Mouse (Mus musculus): ENCODE data around the gene Gm5269. TPM values are rescaled to one million over a fixed set of nuclear protein-coding genes. Genes with fewer than 3 reads are reported as not detected.

Gene Gm5269
- polyA plus RNA-seq (2015; fragmentation: Nextera tagmentation; extraction: Ambion mirVana): not detected in 2 replicates

DNA sequence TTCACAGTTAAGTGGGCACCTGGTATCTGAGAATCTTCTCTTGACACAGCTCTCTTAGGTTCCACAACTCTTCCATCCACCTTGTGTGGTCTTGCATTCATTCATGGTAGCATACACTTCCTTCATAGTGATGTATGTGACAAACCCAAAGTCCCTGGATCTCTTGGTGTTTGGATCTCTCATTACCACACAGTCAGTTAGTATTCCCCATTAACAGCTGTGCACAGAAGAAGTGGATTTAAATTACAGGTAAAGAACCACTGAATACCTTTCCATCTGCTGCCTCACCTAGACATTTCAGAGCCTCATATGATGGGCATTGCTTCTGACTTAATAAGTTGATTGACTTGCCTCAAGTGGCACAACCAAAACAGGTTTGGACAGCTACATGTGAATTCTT is at the start of gene Gm5269:
TSS of gene Gm5269 (minus strand) at position 101 of the 400 bp plus-strand sequence.
- Histone ChIP-seq H3K27me3 (no peaks in the 10 kb centered on the region), H3K9ac (no peak within 1 kb of the TSS), H3K9me3 (no peaks in the 10 kb centered on the region), H3K27ac (replicated peaks) (no peak within 1 kb of the TSS), H3K4me1 (replicated peaks) (no peaks in the 10 kb centered on the region), H3K36me3 (no peaks in the 10 kb centered on the region), H3K4me3 (no peak within 1 kb of the TSS), H3K4me2 (no peak within 1 kb of the TSS)
- ATAC-seq (ENCODE audit: low read depth): no peak

GRCm38 (mm10) chr1:45931127-45931526 is 41.1 kb upstream of the Gm5269 start:
- H3K4me2 ChIP-seq: no peak overlapping the region
- no peak overlapping the region for H3K27ac ChIP-seq (replicated peaks)
- H3K4me3 ChIP-seq: no peak overlapping the region
- H3K4me1 ChIP-seq (replicated peaks): peaks cover 3% of the 10 kb centered on the region; the same call in 1 of the 2 replicates
- no peak overlapping the region for H3K9ac ChIP-seq
- H3K9me3 ChIP-seq: no peaks in the 10 kb centered on the region
- no peak for ATAC-seq (ENCODE audit: low read depth)
- H3K36me3 ChIP-seq: no peaks in the 10 kb centered on the region
- H3K27me3 ChIP-seq: peaks cover 17% of the 10 kb centered on the region

- no peaks in the 10 kb centered on the region for H3K9me3 ChIP-seq
- H3K9ac ChIP-seq: no peak overlapping the region
- ATAC-seq (ENCODE audit: low read depth): no peak
- no peak overlapping the region for H3K27ac ChIP-seq (replicated peaks)
- H3K4me1 ChIP-seq (replicated peaks): peaks cover 6% of the 10 kb centered on the region; the same call in 1 of the 2 replicates
- no peak overlapping the region for H3K4me3 ChIP-seq
- WGBS: 58% methylated on average over 3 of the region's 3 CpGs
- no peak overlapping the region for H3K4me2 ChIP-seq
- peaks cover 28% of the 10 kb centered on the region for H3K27me3 ChIP-seq
- no peaks in the 10 kb centered on the region for H3K36me3 ChIP-seq
Measured at GRCm38 (mm10) chr1:45926911-45927310, 36.8 kb upstream of the Gm5269 start.

- no peaks in the 10 kb centered on the region for H3K36me3 ChIP-seq
- peak within 1 kb of the TSS; percentile 68 for H3K9ac ChIP-seq
- H3K4me1 ChIP-seq (replicated peaks): peaks cover 6% of the 10 kb centered on the region; the same call in 1 of the 2 replicates
- peaks cover 28% of the 10 kb centered on the region for H3K27me3 ChIP-seq
- H3K4me2 ChIP-seq: peak within 1 kb of the TSS; percentile 78
- 0 out of 2 replicates have a peak, but pooled peaks have one; percentile 19 for ATAC-seq (ENCODE audit: low read depth)
- H3K4me3 ChIP-seq: peak within 1 kb of the TSS; percentile 64
- H3K27ac ChIP-seq (replicated peaks): 0 out of 2 replicates have a peak within 1 kb of the TSS, but pooled peaks have one; percentile 28
- 26% methylated on average over 9 of the region's 9 CpGs for WGBS
- H3K9me3 ChIP-seq: no peaks in the 10 kb centered on the region
Measured at GRCm38 (mm10) chr1:45926393-45926763, 36.3 kb upstream of the Gm5269 start, which contains the start of gene Slc40a1. Gene Slc40a1 (minus strand): TSS chr1:45926523.

GRCm38 (mm10) chr1:45925500-45926392 is 35.7 kb upstream of the Gm5269 start:
- Histone ChIP-seq H3K9me3 (no peaks in the 10 kb centered on the region), H3K4me2 (peak overlapping the region; percentile 78), H3K4me1 (replicated peaks) (peaks cover 6% of the 10 kb centered on the region; the same call in 1 of the 2 replicates), H3K4me3 (peak overlapping the region; percentile 64), H3K27ac (replicated peaks) (0 out of 2 replicates have a peak overlapping the region, but pooled peaks have one; percentile 28), H3K9ac (peak overlapping the region; percentile 68), H3K27me3 (peaks cover 28% of the 10 kb centered on the region), H3K36me3 (no peaks in the 10 kb centered on the region)
- under 1% methylated on average over 53 of the region's 53 CpGs for WGBS
- peak; percentile 98 for ATAC-seq (ENCODE audit: low read depth)

GRCm38 (mm10) chr1:45925131-45925499 is 35.0 kb upstream of the Gm5269 start:
- Histone ChIP-seq H3K27me3 (peaks cover 28% of the 10 kb centered on the region), H3K27ac (replicated peaks) (no peak overlapping the region), H3K9me3 (no peaks in the 10 kb centered on the region), H3K4me2 (peak overlapping the region; percentile 78), H3K9ac (peak overlapping the region; percentile 68), H3K36me3 (no peaks in the 10 kb centered on the region), H3K4me3 (peak overlapping the region; percentile 64), H3K4me1 (replicated peaks) (peaks cover 6% of the 10 kb centered on the region; the same call in 1 of the 2 replicates)
- WGBS: 10% methylated on average over 7 of the region's 7 CpGs
- ATAC-seq (ENCODE audit: low read depth): peak; percentile 65

- WGBS: 73% methylated on average over 7 of the region's 7 CpGs
- H3K4me1 ChIP-seq (replicated peaks): peaks cover 6% of the 10 kb centered on the region; the same call in 1 of the 2 replicates
- no peak for ATAC-seq (ENCODE audit: low read depth)
- H3K9me3 ChIP-seq: no peaks in the 10 kb centered on the region
- no peak overlapping the region for H3K27ac ChIP-seq (replicated peaks)
- no peak overlapping the region for H3K9ac ChIP-seq
- H3K27me3 ChIP-seq: peaks cover 28% of the 10 kb centered on the region
- peak overlapping the region; percentile 64 for H3K4me3 ChIP-seq
- no peaks in the 10 kb centered on the region for H3K36me3 ChIP-seq
- peak overlapping the region; percentile 78; the same call in 1 of the 2 replicates for H3K4me2 ChIP-seq
Measured at GRCm38 (mm10) chr1:45924516-45924915, 34.4 kb upstream of the Gm5269 start.

DNA sequence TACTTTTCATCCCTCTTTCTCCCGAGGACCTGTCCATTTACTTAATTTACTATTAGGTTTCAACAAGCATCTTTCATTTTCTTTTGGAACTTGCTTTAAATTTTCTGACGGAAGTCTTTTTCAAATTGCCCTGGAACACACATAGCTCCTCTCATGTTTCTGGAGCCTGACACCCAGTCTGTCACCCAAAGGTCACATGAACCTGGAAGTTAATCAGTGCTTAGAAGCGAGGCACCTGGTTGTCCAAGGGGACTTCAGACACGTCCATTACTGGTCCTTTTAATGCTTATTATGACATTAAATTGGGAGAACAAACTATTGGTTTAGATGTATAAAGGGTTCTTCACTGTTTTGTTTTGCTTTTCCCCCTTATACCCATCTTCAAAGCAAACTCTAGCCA is 33.2 kb upstream of the Gm5269 start:
- H3K4me1 ChIP-seq (replicated peaks): peaks cover 6% of the 10 kb centered on the region; the same call in 1 of the 2 replicates
- no peak overlapping the region for H3K27ac ChIP-seq (replicated peaks)
- peak overlapping the region; percentile 13; the same call in 1 of the 2 replicates for H3K4me2 ChIP-seq
- H3K9ac ChIP-seq: no peak overlapping the region
- 74% methylated on average over 4 of the region's 4 CpGs for WGBS
- H3K36me3 ChIP-seq: no peaks in the 10 kb centered on the region
- H3K4me3 ChIP-seq: no peak overlapping the region
- no peaks in the 10 kb centered on the region for H3K9me3 ChIP-seq
- peaks cover 28% of the 10 kb centered on the region for H3K27me3 ChIP-seq
- ATAC-seq (ENCODE audit: low read depth): no peak

DNA sequence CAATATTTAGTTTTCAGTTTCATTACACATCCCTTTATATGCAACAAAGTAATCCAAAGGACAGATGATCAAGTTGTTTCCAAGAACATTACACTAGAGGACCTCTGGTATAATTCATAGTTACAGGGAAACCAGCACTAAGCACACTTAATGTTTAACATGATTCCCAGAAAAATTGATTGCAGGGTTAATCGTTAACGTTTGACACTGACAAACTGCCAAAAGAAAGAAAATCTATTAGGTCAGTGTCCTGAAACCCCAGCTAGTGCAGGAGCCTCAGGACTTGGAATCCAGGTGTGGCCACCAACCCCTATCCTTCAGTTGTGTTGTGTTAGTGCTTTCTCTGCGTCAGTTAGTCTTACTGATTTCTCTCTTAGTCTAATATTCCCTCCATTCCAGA is 30.6 kb upstream of the Gm5269 start:
- Histone ChIP-seq H3K9ac (no peak overlapping the region), H3K27ac (replicated peaks) (no peak overlapping the region), H3K4me2 (no peak overlapping the region), H3K4me1 (replicated peaks) (no peaks in the 10 kb centered on the region), H3K4me3 (no peak overlapping the region), H3K36me3 (no peaks in the 10 kb centered on the region), H3K27me3 (peaks cover 9% of the 10 kb centered on the region), H3K9me3 (no peaks in the 10 kb centered on the region)
- WGBS: 88% methylated on average over 3 of the region's 3 CpGs
- ATAC-seq (ENCODE audit: low read depth): no peak

- no peaks in the 10 kb centered on the region for H3K36me3 ChIP-seq
- no peak for ATAC-seq (ENCODE audit: low read depth)
- H3K27me3 ChIP-seq: peaks cover 8% of the 10 kb centered on the region
- no peak overlapping the region for H3K4me3 ChIP-seq
- no peaks in the 10 kb centered on the region for H3K9me3 ChIP-seq
- no peak overlapping the region for H3K9ac ChIP-seq
- WGBS: 94% methylated on average over 1 of the region's 1 CpGs
- no peaks in the 10 kb centered on the region for H3K4me1 ChIP-seq (replicated peaks)
- no peak overlapping the region for H3K4me2 ChIP-seq
- no peak overlapping the region for H3K27ac ChIP-seq (replicated peaks)
Measured at GRCm38 (mm10) chr1:45919752-45920151, 29.7 kb upstream of the Gm5269 start.

GRCm38 (mm10) chr1:45917136-45917803 is 27.2 kb upstream of the Gm5269 start:
- Histone ChIP-seq H3K27ac (replicated peaks) (no peak overlapping the region), H3K36me3 (no peaks in the 10 kb centered on the region), H3K4me3 (no peak overlapping the region), H3K4me1 (replicated peaks) (no peaks in the 10 kb centered on the region), H3K9ac (no peak overlapping the region), H3K4me2 (no peak overlapping the region), H3K9me3 (no peaks in the 10 kb centered on the region), H3K27me3 (no peaks in the 10 kb centered on the region)
- ATAC-seq (ENCODE audit: low read depth): no peak
- 89% methylated on average over 4 of the region's 4 CpGs for WGBS

- H3K27me3 ChIP-seq: no peaks in the 10 kb centered on the region
- no peak overlapping the region for H3K9ac ChIP-seq
- no peak overlapping the region for H3K27ac ChIP-seq (replicated peaks)
- H3K4me1 ChIP-seq (replicated peaks): no peaks in the 10 kb centered on the region
- 82% methylated on average over 3 of the region's 3 CpGs for WGBS
- no peak for ATAC-seq (ENCODE audit: low read depth)
- no peak overlapping the region for H3K4me3 ChIP-seq
- H3K36me3 ChIP-seq: no peaks in the 10 kb centered on the region
- H3K9me3 ChIP-seq: no peaks in the 10 kb centered on the region
- H3K4me2 ChIP-seq: no peak overlapping the region
Measured at GRCm38 (mm10) chr1:45916174-45916573, 26.1 kb upstream of the Gm5269 start.

All from neural tube, embryonic 13.5 days (tissue).